Mouse (Mus musculus) layer of hippocampus, adult 6 months (tissue): Measurements from ENCODE around the gene Saa1. TPM values are rescaled to one million over a fixed set of nuclear protein-coding genes. Genes with fewer than 3 reads are reported as not detected.

Source experiments
- long read RNA-seq, 2 experiments: library from polyadenylated mRNA; unstranded; transcript quantifications; one replicate each; pipeline ENCODE4 v2.0.0; 2019 to 2020
- polyA plus RNA-seq: library from polyadenylated mRNA; unstranded; fragments of <200 nt; fragmentation: Nextera tagmentation; gene quantifications from 2 replicates; pipeline ENCODE4 v1.2.3, GENCODE M21; 2021

Gene Saa1
- 0.19 and 0.28 TPM in 2 replicates for polyA plus RNA-seq
- long read RNA-seq, experiment 1: 0 reads
- long read RNA-seq, experiment 2: 0 reads

GRCm38 (mm10) chr7:46742880-46743279 is at the start of gene Saa1:
Saa1 (minus strand) TSS chr7:46742980.

GRCm38 (mm10) chr7:46751490-46751889 is 8.7 kb upstream of the Saa1 start, which contains the start of gene Saa2:
Saa2 (plus strand) TSS chr7:46751790.

GRCm38 (mm10) chr7:46732458-46732857 is 10.3 kb downstream of the Saa1 start, which contains the start of gene Saa4:
Saa4 (minus strand) TSS chr7:46732603.

GRCm38 (mm10) chr7:46715600-46715999 is 27.2 kb downstream of the Saa1 start, which contains the start of gene Saa3:
Saa3 (minus strand) TSS chr7:46715700.

GRCm38 (mm10) chr7:46710390-46710844 is 32.4 kb downstream of the Saa1 start, which contains the start of gene Saal1:
Saal1 (minus strand) TSS chr7:46710680.

Other genes with a start within 250 kb of the Saa1 start
- gene Sergef, start 103.2 kb downstream of the Saa1 start, polyA plus RNA-seq: 32.6 and 34.1 TPM in 2 replicates
- gene Tph1, start 70.4 kb downstream of the Saa1 start, polyA plus RNA-seq: 0.34 and 0.64 TPM in 2 replicates
- 9.9 and 11.1 TPM in 2 replicates for gene Saal1, start 32.3 kb downstream of the Saa1 start, polyA plus RNA-seq
- gene Saa3, start 27.3 kb downstream of the Saa1 start, polyA plus RNA-seq: not detected in 2 replicates
- gene Saa4, start 10.4 kb downstream of the Saa1 start, polyA plus RNA-seq: not detected in 2 replicates
- 0.53 TPM in 1 of 2 replicates, not detected in the other for gene Saa2, start 8.8 kb upstream of the Saa1 start, polyA plus RNA-seq
- 3.3 and 4.4 TPM in 2 replicates for gene Hps5, start 53.1 kb upstream of the Saa1 start, polyA plus RNA-seq
- 14.6 and 17.1 TPM in 2 replicates for gene Gtf2h1, start 53.1 kb upstream of the Saa1 start, polyA plus RNA-seq
- gene Ldha, start 98.5 kb upstream of the Saa1 start, polyA plus RNA-seq: 957 and 989 TPM in 2 replicates
- gene Ldhc, start 118.2 kb upstream of the Saa1 start, polyA plus RNA-seq: not detected in 2 replicates
- gene Tsg101, start 177.0 kb upstream of the Saa1 start, polyA plus RNA-seq: 239 and 241 TPM in 2 replicates
- gene Uevld, start 215.5 kb upstream of the Saa1 start, polyA plus RNA-seq: 3.5 and 3.6 TPM in 2 replicates
- not detected in 2 replicates for gene Gm9999, start 240.6 kb upstream of the Saa1 start, polyA plus RNA-seq